Mouse (Mus musculus) heart, postnatal 0 days (tissue): Measurements from ENCODE around the gene Nrg4. TPM values are rescaled to one million over a fixed set of nuclear protein-coding genes. Genes with fewer than 3 reads are reported as not detected.
"Not testable (repeated sequence)": the region's sequence is repeated elsewhere in the genome, so short reads cannot be mapped to it uniquely, and the experiment has no call there.

ENCODE experiments used
- ATAC-seq: fragments of 200-750 bp; cut with Nextera tagmentation; 2 replicates; pipeline ENCODE4 v1.8.0; 2017; ENCODE audit warnings: low read depth, moderate number of reproducible peaks, moderate library complexity; ENCODE audit not compliant: insufficient read depth
- DNase-seq: peaks from one replicate; pipeline ENCODE4 v3.0.0-alpha.2; 2016; ENCODE audit warnings: low spot score
- H3K27ac ChIP-seq: fragments of 300-500 bp; sonication (generic); 2 replicates; pipeline ENCODE4 v1.5.1; 2014; ENCODE audit warnings: low read depth, mild to moderate bottlenecking
- H3K27me3 ChIP-seq: fragments of 300-500 bp; sonication (generic); 2 replicates; pipeline ENCODE4 v1.6.1; 2014; ENCODE audit warnings: low read length, mixed read lengths; ENCODE audit not compliant: control insufficient read depth, insufficient read depth
- H3K36me3 ChIP-seq: fragments of 300-500 bp; sonication (generic); replicated peaks from 2 replicates; pipeline ENCODE4 v1.6.1; 2014; ENCODE audit warnings: low read length, mixed read lengths; ENCODE audit not compliant: control insufficient read depth, insufficient read depth
- H3K4me1 ChIP-seq: fragments of 300-500 bp; sonication (generic); 2 replicates; pipeline ENCODE4 v1.6.1; 2014; ENCODE audit warnings: antibody characterized with exemption; ENCODE audit not compliant: control insufficient read depth, insufficient read depth
- H3K4me2 ChIP-seq: fragments of 300-500 bp; sonication (generic); 2 replicates; pipeline ENCODE4 v1.6.1; 2014; ENCODE audit warnings: low read depth, mild to moderate bottlenecking, low read length, moderate library complexity
- H3K4me3 ChIP-seq: fragments of 300-500 bp; sonication (generic); 2 replicates; pipeline ENCODE4 v1.5.1; 2014; ENCODE audit warnings: low read depth, low read length
- H3K9ac ChIP-seq: fragments of 300-500 bp; sonication (generic); replicated peaks from 2 replicates; pipeline ENCODE4 v1.6.1; 2014; ENCODE audit warnings: low read depth, low read length, mixed read lengths
- H3K9me3 ChIP-seq: fragments of 300-500 bp; sonication (generic); replicated peaks from 2 replicates; pipeline ENCODE4 v1.6.1; 2016; ENCODE audit warnings: low read length; ENCODE audit not compliant: control insufficient read depth
- CTCF ChIP-seq: IDR thresholded peaks from 2 replicates; pipeline ENCODE4 v1.5.1; 2016; ENCODE audit warnings: antibody characterized with exemption, control low read depth, low read depth
- EP300 ChIP-seq: IDR thresholded peaks from 2 replicates; pipeline ENCODE4 v1.6.1; 2016; ENCODE audit warnings: antibody characterized with exemption, low read depth
- WGBS: fragments of 180-500 bp; shearing (Covaris S2); extraction: QIAGEN DNeasy Blood & Tissue Kit; methylation state at CpG from one replicate; pipeline ENCODE4 v1.1.7; 2014; 5-methylcytosine and 5-hydroxymethylcytosine counted together
- polyA plus RNA-seq: library from polyadenylated mRNA; unstranded; fragments of >200 nt; fragmentation: Nextera tagmentation; extraction: Ambion mirVana; gene quantifications from 2 replicates; pipeline ENCODE4 v1.2.1, GENCODE M21; 2015
- total RNA-seq: library from RNA; depleted of rRNA; stranded (reverse); fragments of >200 nt; gene quantifications from 2 replicates; pipeline ENCODE4 v1.2.3, GENCODE M21; 2014; ENCODE audit warnings: low replicate concordance

The Nrg4 gene
- total and polyA plus RNA-seq, 2 experiments from 2014 or later = 1.3 TPM; not detected in 1

- ATAC-seq (no peak), DNase-seq (no peak)
- H3K27me3 ChIP-seq = no peaks in the 10 kb centered on the region
- TF ChIP-seq CTCF (no peak), EP300 (no peak)
- no peak overlapping the region for H3K4me3 ChIP-seq
- no peaks in the 10 kb centered on the region for H3K9me3 ChIP-seq
- no peak overlapping the region for H3K4me2 ChIP-seq
- H3K9ac ChIP-seq = no peak overlapping the region
- WGBS = 84% methylated on average over 2 of the region's 2 CpGs
- no peaks in the 10 kb centered on the region for H3K4me1 ChIP-seq
- H3K27ac ChIP-seq = no peak overlapping the region
- no peaks in the 10 kb centered on the region for H3K36me3 ChIP-seq
Measured at GRCm38 (mm10) chr9:55257105-55257504, 69.5 kb downstream of the Nrg4 start.

GRCm38 (mm10) chr9:55255604-55256003 lies 71.0 kb downstream of the Nrg4 start:
- no peaks in the 10 kb centered on the region for H3K36me3 ChIP-seq
- H3K27ac ChIP-seq = no peak overlapping the region
- no peak overlapping the region for H3K4me2 ChIP-seq
- no peak for ATAC-seq
- H3K4me3 ChIP-seq = no peak overlapping the region
- WGBS = 52% methylated on average over 4 of the region's 4 CpGs
- no peak for DNase-seq
- no peaks in the 10 kb centered on the region for H3K9me3 ChIP-seq
- no peak for TF ChIP-seq CTCF
- no peak for TF ChIP-seq EP300
- H3K9ac ChIP-seq = no peak overlapping the region
- no peaks in the 10 kb centered on the region for H3K4me1 ChIP-seq
- no peaks in the 10 kb centered on the region for H3K27me3 ChIP-seq

DNA sequence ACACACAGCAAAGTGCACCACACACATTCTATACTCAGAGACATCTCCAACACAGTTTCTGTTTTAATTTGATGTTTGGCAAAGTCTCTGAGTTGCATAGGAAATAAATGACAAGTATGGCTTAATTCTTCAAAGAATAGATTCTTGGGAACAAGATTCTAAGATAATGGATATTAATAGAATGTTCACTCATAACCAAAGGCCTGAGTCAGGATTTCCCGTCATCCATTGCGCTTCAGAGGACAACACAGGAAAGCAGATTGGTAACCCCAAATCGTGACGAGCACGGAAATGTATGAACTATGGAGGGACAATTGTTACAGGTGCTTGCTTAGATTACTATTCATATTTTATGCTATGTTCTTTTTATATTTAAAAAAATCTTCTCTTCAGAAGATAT lies 71.6 kb downstream of the Nrg4 start:
- Histone ChIP-seq H3K27ac (no peak overlapping the region), H3K9ac (no peak overlapping the region), H3K4me3 (no peak overlapping the region), H3K36me3 (no peaks in the 10 kb centered on the region), H3K4me1 (no peaks in the 10 kb centered on the region), H3K27me3 (no peaks in the 10 kb centered on the region), H3K9me3 (no peaks in the 10 kb centered on the region), H3K4me2 (no peak overlapping the region)
- DNase-seq (no peak), ATAC-seq (no peak)
- TF ChIP-seq CTCF = no peak
- TF ChIP-seq EP300 = no peak
- 85% methylated on average over 5 of the region's 5 CpGs for WGBS

DNA sequence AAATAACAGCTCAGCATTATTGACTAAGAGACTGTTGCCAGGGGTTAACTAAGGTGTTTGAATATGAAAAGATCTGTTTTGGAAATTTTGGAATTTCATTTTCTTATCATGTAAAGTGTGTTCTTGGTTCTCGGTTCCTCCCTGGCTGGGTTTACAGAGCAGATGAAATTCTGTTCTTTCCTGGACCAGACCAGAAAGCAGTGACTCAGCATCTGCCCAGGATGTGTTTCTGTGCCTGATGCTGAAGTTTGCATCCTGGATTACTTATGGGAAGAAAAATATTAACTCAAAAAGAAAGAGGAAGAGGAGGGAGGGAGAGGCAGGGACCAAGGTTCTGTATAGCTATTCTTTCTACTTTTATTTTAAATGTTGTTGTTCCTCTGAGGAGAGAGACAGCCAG lies 72.8 kb downstream of the Nrg4 start:
- Histone ChIP-seq H3K4me2 (no peak overlapping the region), H3K27me3 (no peaks in the 10 kb centered on the region), H3K4me1 (no peaks in the 10 kb centered on the region), H3K4me3 (no peak overlapping the region), H3K27ac (no peak overlapping the region), H3K36me3 (no peaks in the 10 kb centered on the region), H3K9me3 (no peaks in the 10 kb centered on the region), H3K9ac (no peak overlapping the region)
- WGBS = 54% methylated on average over 1 of the region's 1 CpGs
- TF ChIP-seq EP300 (no peak), CTCF (no peak)
- ATAC-seq (no peak), DNase-seq (no peak)

DNA sequence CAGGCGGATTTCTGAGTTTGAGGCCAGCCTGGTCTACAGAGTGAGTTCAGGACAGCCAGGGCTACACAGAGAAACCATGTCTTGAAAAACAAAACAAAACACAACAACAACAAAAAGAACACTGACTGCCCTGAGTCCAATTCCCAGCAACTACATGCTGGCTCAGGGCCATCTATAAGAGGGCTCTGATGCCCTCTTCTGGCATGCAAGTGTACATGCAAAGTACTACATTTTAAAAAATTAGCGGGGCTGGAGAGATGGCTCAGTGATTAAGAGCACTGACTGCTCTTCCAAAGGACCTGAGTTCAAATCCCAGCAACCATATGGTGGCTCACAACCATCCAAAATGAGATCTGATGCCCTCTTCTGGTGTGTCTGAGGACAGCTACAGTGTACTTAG lies 74.5 kb downstream of the Nrg4 start:
- H3K9me3 ChIP-seq, H3K4me3 ChIP-seq, H3K9ac ChIP-seq, H3K27me3 ChIP-seq, H3K27ac ChIP-seq, H3K4me1 ChIP-seq, ATAC-seq, H3K36me3 ChIP-seq, H3K4me2 ChIP-seq, DNase-seq: not testable (repeated sequence)
- WGBS = 52% methylated on average over 2 of the region's 2 CpGs
- TF ChIP-seq CTCF = peak; percentile 18; the same call in 1 of the 2 replicates

- H3K36me3 ChIP-seq = no peaks in the 10 kb centered on the region
- H3K27me3 ChIP-seq = no peaks in the 10 kb centered on the region
- no peaks in the 10 kb centered on the region for H3K9me3 ChIP-seq
- no peak overlapping the region for H3K4me3 ChIP-seq
- no peaks in the 10 kb centered on the region for H3K4me1 ChIP-seq
- TF ChIP-seq CTCF = no peak
- no peak for TF ChIP-seq EP300
- H3K9ac ChIP-seq = no peak overlapping the region
- 80% methylated on average over 6 of the region's 6 CpGs for WGBS
- no peak for ATAC-seq
- no peak overlapping the region for H3K27ac ChIP-seq
- H3K4me2 ChIP-seq = no peak overlapping the region
- no peak for DNase-seq
Measured at GRCm38 (mm10) chr9:55250595-55251247, 75.9 kb downstream of the Nrg4 start.
